Mouse (Mus musculus) naive thymus-derived CD4-positive, alpha-beta T cell, adult 2 months (primary cell): Measurements from ENCODE around the gene Itpr3.

Source experiments
- DNase-seq: peaks from one replicate; pipeline ENCODE4 v3.0.0-alpha.2; 2011; ENCODE audit warnings: low read depth

The Itpr3 gene

DNA sequence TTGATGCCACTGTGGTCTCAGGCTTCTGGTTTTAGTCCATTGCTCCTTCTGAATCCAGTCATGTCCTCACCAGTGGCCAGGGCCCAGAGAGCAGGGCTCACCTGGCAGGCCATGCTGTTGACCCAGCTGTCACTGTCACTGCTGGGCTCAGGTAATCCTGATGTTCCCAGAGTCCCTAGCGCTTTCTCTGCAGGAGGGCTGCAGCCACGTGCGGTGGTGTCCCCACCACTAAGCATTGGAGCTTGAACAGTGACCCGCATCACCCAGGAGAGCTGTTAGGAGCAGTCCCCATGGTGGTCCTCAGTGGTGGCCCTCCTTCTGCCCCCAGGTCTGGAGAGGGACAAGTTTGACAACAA, 62.4 kb downstream of the Itpr3 start:
- DNase-seq, result no peak

- no peak for DNase-seq
Observed at GRCm38 (mm10) chr17:27119954-27120353, 62.9 kb downstream of the Itpr3 start.

DNA sequence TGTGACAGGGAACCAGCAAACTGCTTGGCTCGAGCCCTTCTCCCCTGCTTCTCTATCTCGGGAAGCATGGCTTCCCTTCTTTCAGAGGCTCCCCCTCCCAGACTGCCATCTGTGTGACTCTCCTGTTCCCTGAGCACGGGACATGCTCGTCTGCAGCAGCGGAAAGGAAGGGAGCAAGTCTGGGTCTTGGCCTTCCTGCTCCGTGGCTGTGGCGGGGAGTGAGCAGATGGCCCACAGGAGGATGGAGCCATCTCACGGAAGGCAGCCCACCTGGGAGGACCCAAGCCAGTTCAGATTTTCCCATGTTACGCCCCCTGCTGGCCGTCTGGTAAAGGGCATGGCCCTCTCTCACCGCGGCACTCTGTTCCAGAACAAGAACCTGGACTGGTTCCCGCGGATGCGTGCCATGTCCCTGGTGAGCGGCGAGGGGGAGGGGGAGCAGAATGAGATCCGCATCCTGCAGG, 63.5 kb downstream of the Itpr3 start:
- peak; percentile 51 for DNase-seq

DNA sequence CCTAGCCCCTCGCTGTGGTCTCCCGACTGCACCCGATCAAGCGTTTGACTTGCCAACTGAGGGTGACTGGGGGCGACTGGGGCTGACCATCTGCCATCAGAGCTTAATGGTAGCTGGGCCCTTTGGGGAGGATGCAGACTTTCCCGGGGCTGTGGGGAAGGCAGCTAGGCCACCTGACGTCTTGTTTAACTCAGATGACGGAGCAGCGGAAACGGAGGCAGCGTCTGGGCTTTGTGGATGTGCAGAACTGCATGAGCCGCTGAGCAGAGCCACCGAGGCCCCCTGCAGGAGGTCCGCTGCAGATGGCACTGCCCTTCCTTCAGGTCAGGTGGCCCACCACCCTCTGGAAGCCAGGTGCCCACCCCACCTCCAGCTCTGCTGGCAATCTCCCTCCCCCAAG, 64.2 kb downstream of the Itpr3 start:
- DNase-seq, result no peak

DNA sequence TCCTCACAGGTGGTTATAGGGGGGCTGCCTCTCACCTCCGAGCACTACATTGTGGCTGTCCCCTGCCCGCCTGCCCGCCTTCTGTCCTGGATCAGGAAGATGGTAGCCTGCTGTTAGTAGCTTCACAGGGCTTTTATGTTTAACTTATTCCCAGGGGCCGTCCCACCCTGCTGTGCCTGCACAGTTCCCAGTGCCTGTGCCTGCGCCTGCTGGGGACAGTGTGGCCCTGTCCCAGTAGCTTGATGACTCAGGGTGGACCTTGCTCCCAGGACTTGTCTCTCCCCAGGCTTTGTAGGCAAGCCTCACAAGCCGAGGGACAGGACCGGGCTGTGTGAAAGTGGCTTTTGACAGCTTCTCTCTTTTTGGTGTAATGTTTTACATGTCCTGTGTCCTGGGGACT, 64.7 kb downstream of the Itpr3 start:
- no peak for DNase-seq

- DNase-seq, result no peak
Observed at GRCm38 (mm10) chr17:27122701-27123100, 65.6 kb downstream of the Itpr3 start.

- no peak for DNase-seq
Observed at GRCm38 (mm10) chr17:27123103-27123502, 66.0 kb downstream of the Itpr3 start.

DNA sequence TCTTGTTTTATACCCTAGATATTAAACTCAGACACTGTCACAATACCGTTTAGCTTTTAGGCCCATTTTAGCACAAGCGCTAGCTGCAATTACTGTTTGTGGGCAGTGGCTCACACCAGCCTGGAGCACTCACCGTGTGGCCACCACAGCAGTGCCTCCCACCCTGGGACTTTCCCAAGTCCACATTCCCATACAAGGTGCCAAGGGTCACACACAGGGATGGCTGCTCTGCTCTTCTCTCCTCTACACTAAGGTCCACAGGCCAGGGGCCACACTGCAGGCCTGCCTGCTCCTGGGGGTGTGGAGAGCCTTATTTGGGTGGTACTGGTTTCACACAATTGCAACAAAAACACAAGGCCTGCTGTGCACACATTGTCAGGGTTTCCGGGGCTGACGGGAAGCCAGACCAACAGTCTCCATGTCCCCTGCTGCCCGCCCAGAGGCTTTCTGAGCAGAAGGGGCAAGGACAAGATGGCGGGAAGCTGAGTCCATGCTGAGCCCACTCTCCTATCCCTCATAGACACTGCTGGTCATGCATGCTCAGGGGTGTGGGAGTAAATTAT, 66.8 kb downstream of the Itpr3 start:
- no peak for DNase-seq

GRCm38 (mm10) chr17:27125185-27125584, 68.1 kb downstream of the Itpr3 start:
- peak; percentile 83 for DNase-seq

GRCm38 (mm10) chr17:27125669-27126202, 68.6 kb downstream of the Itpr3 start:
- no peak for DNase-seq

DNA sequence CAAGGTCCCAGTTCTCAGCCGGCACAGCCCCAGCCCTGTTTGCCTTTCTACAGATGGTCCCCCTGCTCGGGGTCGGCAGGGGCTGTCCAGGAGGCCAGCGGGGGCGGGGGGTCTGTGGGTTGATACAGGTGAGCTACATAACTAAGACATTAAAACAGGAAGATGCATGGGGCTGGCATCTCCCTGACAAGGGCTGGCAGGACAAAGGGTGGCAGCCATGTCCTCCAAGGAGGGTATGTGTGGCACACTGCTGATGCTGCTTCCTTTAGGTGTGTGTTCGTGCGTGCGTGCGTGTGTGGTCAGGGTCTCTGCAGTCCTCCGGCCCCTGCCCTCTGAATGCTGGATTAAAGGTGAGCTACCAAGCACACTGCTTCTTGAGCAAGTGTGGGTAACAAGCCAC, 69.9 kb downstream of the Itpr3 start:
- no peak for DNase-seq

DNA sequence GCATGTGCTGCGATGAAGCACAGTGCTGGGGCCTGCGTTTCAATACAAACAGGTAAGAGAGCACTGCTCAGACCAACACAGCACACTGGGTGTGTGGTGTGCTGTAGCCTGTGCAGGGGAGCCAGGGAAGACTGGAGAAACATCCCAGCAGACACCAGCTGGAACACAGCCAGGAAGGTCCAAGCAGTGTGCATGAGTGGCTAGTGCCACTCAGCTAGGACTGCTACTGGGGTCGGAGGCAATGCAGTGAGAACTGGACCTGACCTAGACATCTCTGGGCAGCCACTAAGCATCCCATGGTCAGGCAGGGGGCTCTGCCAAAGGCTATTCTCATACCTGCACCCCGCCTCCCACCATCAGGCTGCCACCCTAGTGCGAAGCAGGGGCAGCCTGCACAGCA, 71.1 kb downstream of the Itpr3 start:
- DNase-seq, result no peak

- no peak for DNase-seq
Observed at GRCm38 (mm10) chr17:27129291-27129690, 72.2 kb downstream of the Itpr3 start.

GRCm38 (mm10) chr17:27129819-27130218, 72.7 kb downstream of the Itpr3 start:
- no peak for DNase-seq

- no peak for DNase-seq
Observed at GRCm38 (mm10) chr17:27130246-27130645, 73.1 kb downstream of the Itpr3 start.

GRCm38 (mm10) chr17:27131240-27131665, 74.1 kb downstream of the Itpr3 start:
- DNase-seq, result no peak

DNA sequence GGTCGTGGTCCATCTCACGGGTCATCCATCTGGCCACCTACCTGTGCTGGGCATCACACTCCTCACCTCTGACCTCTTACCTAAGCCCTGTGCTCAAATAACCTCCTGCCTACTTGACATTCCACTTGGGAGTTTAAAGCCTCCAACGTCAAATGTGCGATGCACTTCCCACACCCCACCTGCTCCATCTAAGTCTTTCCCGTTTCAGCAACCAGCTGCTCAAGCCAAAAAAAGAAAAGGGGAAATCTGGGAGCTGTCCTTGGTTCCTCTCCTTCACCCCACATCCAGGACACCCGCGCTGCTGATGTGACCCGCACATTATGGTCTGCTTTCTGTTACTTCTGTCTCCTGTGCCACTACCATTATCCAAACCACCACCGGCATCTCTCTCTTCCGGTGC, 75.1 kb downstream of the Itpr3 start:
- no peak for DNase-seq

GRCm38 (mm10) chr17:27133551-27134141, 76.5 kb downstream of the Itpr3 start, which contains the start of gene Uqcc2:
Uqcc2 (minus strand) TSS chr17:27133916.
- DNase-seq, result peak; percentile 100

GRCm38 (mm10) chr17:27134187-27134586, 77.1 kb downstream of the Itpr3 start:
- no peak for DNase-seq

- DNase-seq, result no peak
Observed at GRCm38 (mm10) chr17:27134715-27135114, 77.6 kb downstream of the Itpr3 start.

DNA sequence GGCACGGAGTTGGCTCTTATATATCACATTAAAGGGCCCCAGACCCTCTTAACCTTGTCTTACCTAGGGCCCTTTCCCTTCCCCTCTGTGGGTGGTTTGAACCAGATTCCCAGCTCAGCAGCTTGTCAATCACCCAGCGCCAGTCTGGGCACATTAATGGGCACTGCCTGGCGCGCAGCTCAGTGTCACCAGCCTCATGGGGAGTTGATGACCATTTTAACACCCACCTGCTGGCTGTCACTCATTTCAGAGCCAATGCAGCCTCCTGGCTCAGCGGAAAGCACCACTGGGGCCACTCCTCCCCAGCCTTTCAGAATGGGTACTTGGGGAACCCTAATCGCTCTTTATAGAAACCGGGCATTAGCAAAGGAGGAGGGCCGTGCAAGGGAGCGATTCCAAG, 81.3 kb downstream of the Itpr3 start:
- DNase-seq, result no peak

DNA sequence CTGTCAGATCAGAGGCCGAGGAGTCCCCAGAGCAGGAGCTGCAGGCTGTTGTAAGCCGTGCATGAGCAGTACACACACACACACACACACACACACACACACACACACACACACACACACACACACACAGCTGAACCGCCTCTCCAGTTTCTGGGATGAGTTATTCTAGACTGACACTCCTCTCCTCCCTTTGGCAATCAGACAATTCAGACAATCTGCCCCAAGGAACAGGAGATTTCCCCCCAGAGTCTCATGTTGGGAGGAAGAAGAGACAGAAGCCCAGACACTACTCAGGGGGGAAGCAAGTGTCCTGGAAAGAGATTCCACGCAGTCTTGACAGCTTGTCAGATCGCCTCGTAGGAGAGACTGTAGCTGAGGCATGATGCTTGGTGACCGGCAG, 82.2 kb downstream of the Itpr3 start:
- DNase-seq, result no peak

- no peak for DNase-seq
Observed at GRCm38 (mm10) chr17:27140262-27140661, 83.2 kb downstream of the Itpr3 start.

GRCm38 (mm10) chr17:27141971-27142450, 84.9 kb downstream of the Itpr3 start:
- DNase-seq, result no peak
